Mouse (Mus musculus): ENCODE measurements at regions not wholly inside any gene's neighbourhood (a gene's known extent, or its start where the extent isn't known, plus 50 kb on each side); places are given as distances from the start of the nearest gene placed in this dataset.
A peak's percentile ranks its signal among the peaks of the same experiment; 100 is the strongest.
"Not testable (repeated sequence)": the region's sequence is repeated elsewhere in the genome, so short reads cannot be mapped to it uniquely, and the experiment has no call there.

DNA sequence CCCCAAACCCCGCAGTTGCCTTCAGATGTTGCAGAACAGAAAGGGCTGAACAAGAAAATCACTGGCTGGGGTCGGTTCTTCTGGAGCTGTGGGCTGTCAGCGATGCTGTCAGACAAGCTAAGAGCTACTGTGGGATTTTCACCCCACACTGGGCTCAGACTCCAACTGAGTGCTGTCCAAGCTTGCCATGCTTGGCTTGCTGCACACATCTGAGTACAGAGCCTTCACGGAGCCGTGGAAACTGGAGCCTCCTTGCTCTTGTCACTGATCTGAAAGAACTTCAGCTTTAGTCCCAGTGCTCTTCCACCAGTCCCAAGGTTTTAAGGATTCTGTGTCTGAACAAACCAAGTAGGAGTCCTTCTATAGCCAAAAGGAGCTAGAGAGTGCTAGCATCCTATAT is 98.3 kb upstream of the Kcnmb2 start:
- Histone ChIP-seq H3K27ac (ENCODE audit: insufficient read depth, low read length) (no peak overlapping the region), H3K4me1 (ENCODE audit: control insufficient read depth, insufficient read depth, low read length) (no peaks in the 10 kb centered on the region), H3K27me3 (ENCODE audit: control insufficient read depth, insufficient read depth, low read length) (no peaks in the 10 kb centered on the region), H3K4me3 (replicated peaks; ENCODE audit: insufficient read depth, low read depth, low read length) (no peak overlapping the region)
- DNase-seq, result no peak
- no peak for TF ChIP-seq POLR2A (IDR thresholded peaks at IDR 0.05; ENCODE audit: borderline replicate concordance, insufficient read depth, low read length)
- TF ChIP-seq CTCF (IDR thresholded peaks at IDR 0.05; ENCODE audit: borderline replicate concordance, insufficient read depth, low read depth, low read length), result no peak
- WGBS, result 33% methylated on average over 5 of the region's 5 CpGs

- Histone ChIP-seq H3K27ac (ENCODE audit: insufficient read depth, low read length) (no peak overlapping the region), H3K4me3 (replicated peaks; ENCODE audit: insufficient read depth, low read depth, low read length) (no peak overlapping the region), H3K27me3 (ENCODE audit: control insufficient read depth, insufficient read depth, low read length) (no peaks in the 10 kb centered on the region), H3K4me1 (ENCODE audit: control insufficient read depth, insufficient read depth, low read length) (no peaks in the 10 kb centered on the region)
- WGBS, result 69% methylated on average over 2 of the region's 2 CpGs
- TF ChIP-seq CTCF (IDR thresholded peaks at IDR 0.05; ENCODE audit: borderline replicate concordance, insufficient read depth, low read depth, low read length) (no peak), POLR2A (IDR thresholded peaks at IDR 0.05; ENCODE audit: borderline replicate concordance, insufficient read depth, low read length) (no peak)
- DNase-seq, result no peak
Measured at GRCm38 (mm10) chr3:31807741-31808140, 94.6 kb upstream of the Kcnmb2 start.

GRCm38 (mm10) chr3:31809131-31809530 is 93.2 kb upstream of the Kcnmb2 start:
- WGBS, result 56% methylated on average over 13 of the region's 13 CpGs
- peak in 1 of 2 experiments; percentile 7 for DNase-seq
- H3K4me1 ChIP-seq (ENCODE audit: control insufficient read depth, insufficient read depth, low read length); H3K27me3 ChIP-seq (ENCODE audit: control insufficient read depth, insufficient read depth, low read length); H3K27ac ChIP-seq (ENCODE audit: insufficient read depth, low read length); H3K4me3 ChIP-seq (replicated peaks; ENCODE audit: insufficient read depth, low read depth, low read length): not testable (repeated sequence)

DNA sequence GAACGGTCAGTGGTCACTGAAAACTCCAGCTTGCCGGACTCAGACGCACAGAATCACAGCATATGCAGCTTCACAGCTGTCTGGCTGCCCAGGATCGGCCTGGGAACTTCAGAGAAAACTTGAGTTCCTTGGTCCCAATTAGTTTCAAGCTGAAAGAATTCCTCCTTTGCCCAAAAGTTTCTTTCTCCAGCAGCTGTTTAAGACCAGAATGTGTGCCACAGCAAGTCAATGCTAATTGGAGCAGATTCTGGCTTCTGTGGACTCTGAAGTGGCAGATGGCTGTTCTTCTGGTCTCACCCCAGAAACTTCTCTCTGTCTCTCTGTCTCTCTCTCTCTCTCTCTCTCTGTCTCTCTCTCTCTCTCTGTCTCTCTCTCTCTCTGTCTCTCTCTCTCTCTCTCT is 91.1 kb upstream of the Kcnmb2 start:
- Histone ChIP-seq H3K27me3 (ENCODE audit: control insufficient read depth, insufficient read depth, low read length) (no peaks in the 10 kb centered on the region), H3K4me1 (ENCODE audit: control insufficient read depth, insufficient read depth, low read length) (no peaks in the 10 kb centered on the region), H3K4me3 (replicated peaks; ENCODE audit: insufficient read depth, low read depth, low read length) (no peak overlapping the region), H3K27ac (ENCODE audit: insufficient read depth, low read length) (no peak overlapping the region)
- whole genome bisulfite sequencing, result 41% methylated on average over 4 of the region's 4 CpGs
- no peak for TF ChIP-seq CTCF (IDR thresholded peaks at IDR 0.05; ENCODE audit: borderline replicate concordance, insufficient read depth, low read depth, low read length)
- no peak for TF ChIP-seq POLR2A (IDR thresholded peaks at IDR 0.05; ENCODE audit: borderline replicate concordance, insufficient read depth, low read length)
- DNase-seq, result no peak

GRCm38 (mm10) chr3:31831913-31832312 is 70.4 kb upstream of the Kcnmb2 start:
- no peaks in the 10 kb centered on the region for H3K27me3 ChIP-seq (ENCODE audit: control insufficient read depth, insufficient read depth, low read length)
- TF ChIP-seq CTCF (IDR thresholded peaks at IDR 0.05; ENCODE audit: borderline replicate concordance, insufficient read depth, low read depth, low read length) (no peak), POLR2A (IDR thresholded peaks at IDR 0.05; ENCODE audit: borderline replicate concordance, insufficient read depth, low read length) (no peak)
- H3K4me1 ChIP-seq (ENCODE audit: control insufficient read depth, insufficient read depth, low read length), result no peaks in the 10 kb centered on the region
- DNase-seq, result no peak
- no peak overlapping the region for H3K4me3 ChIP-seq (replicated peaks; ENCODE audit: insufficient read depth, low read depth, low read length)
- no peak overlapping the region for H3K27ac ChIP-seq (ENCODE audit: insufficient read depth, low read length)
- WGBS, result 28% methylated on average over 1 of the region's 1 CpGs

GRCm38 (mm10) chr3:31841253-31841652 is 61.1 kb upstream of the Kcnmb2 start:
- TF ChIP-seq CTCF (IDR thresholded peaks at IDR 0.05; ENCODE audit: borderline replicate concordance, insufficient read depth, low read depth, low read length) (no peak), POLR2A (IDR thresholded peaks at IDR 0.05; ENCODE audit: borderline replicate concordance, insufficient read depth, low read length) (no peak)
- no peaks in the 10 kb centered on the region for H3K27me3 ChIP-seq (ENCODE audit: control insufficient read depth, insufficient read depth, low read length)
- WGBS, result 13% methylated on average over 1 of the region's 1 CpGs
- no peak overlapping the region for H3K27ac ChIP-seq (ENCODE audit: insufficient read depth, low read length)
- no peak overlapping the region for H3K4me3 ChIP-seq (replicated peaks; ENCODE audit: insufficient read depth, low read depth, low read length)
- peaks cover 3% of the 10 kb centered on the region; the same call in 1 of the 2 replicates for H3K4me1 ChIP-seq (ENCODE audit: control insufficient read depth, insufficient read depth, low read length)
- DNase-seq, result peak; percentile 9

- no peak overlapping the region for H3K4me3 ChIP-seq (replicated peaks; ENCODE audit: insufficient read depth, low read depth, low read length)
- no peak overlapping the region for H3K27ac ChIP-seq (ENCODE audit: insufficient read depth, low read length)
- TF ChIP-seq CTCF (IDR thresholded peaks at IDR 0.05; ENCODE audit: borderline replicate concordance, insufficient read depth, low read depth, low read length), result no peak
- TF ChIP-seq POLR2A (IDR thresholded peaks at IDR 0.05; ENCODE audit: borderline replicate concordance, insufficient read depth, low read length), result no peak
- H3K4me1 ChIP-seq (ENCODE audit: control insufficient read depth, insufficient read depth, low read length), result no peaks in the 10 kb centered on the region
- 82% methylated on average over 4 of the region's 4 CpGs for WGBS
- no peak for DNase-seq
- H3K27me3 ChIP-seq (ENCODE audit: control insufficient read depth, insufficient read depth, low read length), result no peaks in the 10 kb centered on the region
Measured at GRCm38 (mm10) chr3:31847087-31847486, 55.2 kb upstream of the Kcnmb2 start.
